Mouse (Mus musculus): ENCODE results near the gene Stard13. TPM values are rescaled to one million over a fixed set of nuclear protein-coding genes. Genes with fewer than 3 reads are reported as not detected.

The Stard13 gene
- polyA plus RNA-seq, 1 experiment from 2014 or later, result 19.1 TPM

DNA sequence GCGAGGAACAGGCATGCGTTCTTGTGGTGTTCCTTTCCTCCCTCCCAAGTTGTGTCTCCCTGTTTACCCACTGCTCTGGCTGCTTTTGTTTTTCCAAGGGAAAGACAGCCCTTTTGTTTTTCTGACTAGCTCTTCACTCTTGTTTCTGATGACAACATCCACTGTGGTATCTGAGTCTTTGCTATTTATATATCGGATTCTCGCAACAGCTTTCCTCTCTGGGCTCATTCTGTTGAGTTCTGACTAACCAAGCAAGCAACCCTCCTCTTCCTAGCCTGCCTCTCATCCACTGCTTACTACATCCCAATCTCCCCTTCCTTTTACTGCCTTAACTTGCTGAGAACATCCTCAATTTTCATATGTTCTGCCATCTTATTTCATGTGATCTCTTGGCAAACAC is 159.4 kb downstream of the Stard13 start:
- no peak overlapping the region for H3K9ac ChIP-seq (ENCODE audit: low read length)
- peaks cover 11% of the 10 kb centered on the region for H3K4me1 ChIP-seq (ENCODE audit: control insufficient read depth, insufficient read depth, low read length)
- H3K27ac ChIP-seq (ENCODE audit: low read length), result no peak overlapping the region
- H3K4me2 ChIP-seq (ENCODE audit: low read depth, low read length), result no peak overlapping the region
- H3K36me3 ChIP-seq (ENCODE audit: control insufficient read depth, insufficient read depth, low read length), result no peaks in the 10 kb centered on the region
- WGBS, result 73% methylated on average over 4 of the region's 4 CpGs
- no peak overlapping the region for H3K4me3 ChIP-seq (replicated peaks; ENCODE audit: low read length)
- no peak for ATAC-seq (ENCODE audit: insufficient read depth, low FRiP score)
- no peaks in the 10 kb centered on the region for H3K27me3 ChIP-seq (ENCODE audit: control insufficient read depth, insufficient read depth, low read length)
- H3K9me3 ChIP-seq (replicated peaks; ENCODE audit: control insufficient read depth, low read length), result 0 out of 2 replicates have a peak, but pooled peaks cover 5% of the 10 kb centered on the region

GRCm38 (mm10) chr5:151071430-151071829 is 162.2 kb downstream of the Stard13 start:
- H3K27ac ChIP-seq (ENCODE audit: low read length), result no peak overlapping the region
- 51% methylated on average over 6 of the region's 6 CpGs for WGBS

GRCm38 (mm10) chr5:151070896-151071295 is 162.7 kb downstream of the Stard13 start:
- 60% methylated on average over 6 of the region's 6 CpGs for WGBS
- no peak for ATAC-seq (ENCODE audit: insufficient read depth, low FRiP score)
- H3K27me3 ChIP-seq (ENCODE audit: control insufficient read depth, insufficient read depth, low read length), result no peaks in the 10 kb centered on the region
- H3K27ac ChIP-seq (ENCODE audit: low read length), result no peak overlapping the region
- 0 out of 2 replicates have a peak, but pooled peaks cover 5% of the 10 kb centered on the region for H3K9me3 ChIP-seq (replicated peaks; ENCODE audit: control insufficient read depth, low read length)
- no peak overlapping the region for H3K4me2 ChIP-seq (ENCODE audit: low read depth, low read length)
- H3K36me3 ChIP-seq (ENCODE audit: control insufficient read depth, insufficient read depth, low read length), result no peaks in the 10 kb centered on the region
- H3K9ac ChIP-seq (ENCODE audit: low read length), result no peak overlapping the region
- no peak overlapping the region for H3K4me3 ChIP-seq (replicated peaks; ENCODE audit: low read length)
- peaks cover 11% of the 10 kb centered on the region for H3K4me1 ChIP-seq (ENCODE audit: control insufficient read depth, insufficient read depth, low read length)

More at GRCm38 (mm10) chr5:151071430-151071829, 162.2 kb downstream of the Stard13 start:
- H3K4me1 ChIP-seq (ENCODE audit: control insufficient read depth, insufficient read depth, low read length), result peaks cover 11% of the 10 kb centered on the region
- no peak overlapping the region for H3K4me3 ChIP-seq (replicated peaks; ENCODE audit: low read length)
- ATAC-seq (ENCODE audit: insufficient read depth, low FRiP score), result no peak
- no peaks in the 10 kb centered on the region for H3K27me3 ChIP-seq (ENCODE audit: control insufficient read depth, insufficient read depth, low read length)
- H3K36me3 ChIP-seq (ENCODE audit: control insufficient read depth, insufficient read depth, low read length), result no peaks in the 10 kb centered on the region
- 0 out of 2 replicates have a peak, but pooled peaks cover 5% of the 10 kb centered on the region for H3K9me3 ChIP-seq (replicated peaks; ENCODE audit: control insufficient read depth, low read length)
- H3K9ac ChIP-seq (ENCODE audit: low read length), result no peak overlapping the region
- no peak overlapping the region for H3K4me2 ChIP-seq (ENCODE audit: low read depth, low read length)

DNA sequence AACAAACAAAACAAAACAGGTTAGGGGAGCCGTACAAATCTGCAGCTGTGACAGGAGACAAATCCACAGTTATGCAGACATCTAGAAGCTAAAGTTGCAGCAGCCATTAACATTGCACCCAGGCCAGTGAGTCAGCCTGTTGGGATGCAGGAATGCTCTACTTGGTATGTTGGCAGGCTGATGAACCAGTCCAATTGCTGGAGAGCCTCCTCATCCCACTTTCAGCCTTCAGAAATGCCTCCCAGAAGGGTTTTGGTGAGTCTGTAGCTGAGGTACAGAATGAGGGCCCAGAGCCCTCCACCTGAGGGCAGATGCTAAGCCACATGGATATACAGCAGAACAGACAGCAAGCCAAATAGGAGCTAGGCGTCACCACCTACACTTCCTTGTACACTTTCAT is 164.1 kb downstream of the Stard13 start:
- Histone ChIP-seq H3K27me3 (ENCODE audit: control insufficient read depth, insufficient read depth, low read length) (no peaks in the 10 kb centered on the region), H3K9ac (ENCODE audit: low read length) (no peak overlapping the region), H3K4me3 (replicated peaks; ENCODE audit: low read length) (no peak overlapping the region), H3K36me3 (ENCODE audit: control insufficient read depth, insufficient read depth, low read length) (no peaks in the 10 kb centered on the region), H3K27ac (ENCODE audit: low read length) (no peak overlapping the region), H3K9me3 (replicated peaks; ENCODE audit: control insufficient read depth, low read length) (no peaks in the 10 kb centered on the region), H3K4me2 (ENCODE audit: low read depth, low read length) (no peak overlapping the region), H3K4me1 (ENCODE audit: control insufficient read depth, insufficient read depth, low read length) (peaks cover 11% of the 10 kb centered on the region)
- ATAC-seq (ENCODE audit: insufficient read depth, low FRiP score), result no peak
- WGBS, result 72% methylated on average over 2 of the region's 2 CpGs

GRCm38 (mm10) chr5:151066016-151066415 is 167.6 kb downstream of the Stard13 start:
- 59% methylated on average over 5 of the region's 5 CpGs for WGBS
- H3K36me3 ChIP-seq (ENCODE audit: control insufficient read depth, insufficient read depth, low read length), result peaks cover 18% of the 10 kb centered on the region
- no peak for ATAC-seq (ENCODE audit: insufficient read depth, low FRiP score)

GRCm38 (mm10) chr5:151065228-151065627 is 168.4 kb downstream of the Stard13 start:
- Histone ChIP-seq H3K27ac (ENCODE audit: low read length) (no peak overlapping the region), H3K4me3 (replicated peaks; ENCODE audit: low read length) (no peak overlapping the region), H3K4me2 (ENCODE audit: low read depth, low read length) (no peak overlapping the region), H3K9ac (ENCODE audit: low read length) (no peak overlapping the region), H3K27me3 (ENCODE audit: control insufficient read depth, insufficient read depth, low read length) (no peaks in the 10 kb centered on the region), H3K9me3 (replicated peaks; ENCODE audit: control insufficient read depth, low read length) (peaks cover 10% of the 10 kb centered on the region), H3K36me3 (ENCODE audit: control insufficient read depth, insufficient read depth, low read length) (peaks cover 18% of the 10 kb centered on the region), H3K4me1 (ENCODE audit: control insufficient read depth, insufficient read depth, low read length) (peaks cover 8% of the 10 kb centered on the region)
- 50% methylated on average over 1 of the region's 1 CpGs for WGBS
- no peak for ATAC-seq (ENCODE audit: insufficient read depth, low FRiP score)

More at GRCm38 (mm10) chr5:151066016-151066415, 167.6 kb downstream of the Stard13 start:
- Histone ChIP-seq H3K4me2 (ENCODE audit: low read depth, low read length) (no peak overlapping the region), H3K9ac (ENCODE audit: low read length) (no peak overlapping the region), H3K27me3 (ENCODE audit: control insufficient read depth, insufficient read depth, low read length) (no peaks in the 10 kb centered on the region), H3K27ac (ENCODE audit: low read length) (no peak overlapping the region; the same call in 1 of the 2 replicates), H3K9me3 (replicated peaks; ENCODE audit: control insufficient read depth, low read length) (peaks cover 10% of the 10 kb centered on the region), H3K4me3 (replicated peaks; ENCODE audit: low read length) (no peak overlapping the region), H3K4me1 (ENCODE audit: control insufficient read depth, insufficient read depth, low read length) (peaks cover 11% of the 10 kb centered on the region)

DNA sequence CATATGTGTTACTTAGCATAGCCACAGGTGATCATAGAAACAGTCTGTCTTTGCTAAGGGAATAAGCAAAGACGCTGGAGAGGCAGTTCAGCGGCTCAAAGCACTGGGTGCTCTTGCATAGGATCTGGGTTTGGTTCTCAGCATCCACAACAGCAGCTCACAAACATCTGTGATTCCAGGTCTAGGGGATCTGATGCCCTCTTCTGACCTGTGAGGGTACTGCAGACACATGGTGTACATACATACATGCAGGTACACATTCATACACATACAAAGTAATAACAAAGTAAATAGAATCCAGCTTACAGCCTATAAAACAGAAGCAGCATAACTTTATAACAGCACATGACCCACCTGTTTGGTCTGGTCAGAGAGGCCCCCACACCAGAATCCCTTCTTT is 171.7 kb downstream of the Stard13 start:
- WGBS, result 85% methylated on average over 2 of the region's 2 CpGs
- no peak for ATAC-seq (ENCODE audit: insufficient read depth, low FRiP score)
- peak overlapping the region; percentile 10; the same call in 1 of the 2 replicates for H3K27ac ChIP-seq (ENCODE audit: low read length)

DNA sequence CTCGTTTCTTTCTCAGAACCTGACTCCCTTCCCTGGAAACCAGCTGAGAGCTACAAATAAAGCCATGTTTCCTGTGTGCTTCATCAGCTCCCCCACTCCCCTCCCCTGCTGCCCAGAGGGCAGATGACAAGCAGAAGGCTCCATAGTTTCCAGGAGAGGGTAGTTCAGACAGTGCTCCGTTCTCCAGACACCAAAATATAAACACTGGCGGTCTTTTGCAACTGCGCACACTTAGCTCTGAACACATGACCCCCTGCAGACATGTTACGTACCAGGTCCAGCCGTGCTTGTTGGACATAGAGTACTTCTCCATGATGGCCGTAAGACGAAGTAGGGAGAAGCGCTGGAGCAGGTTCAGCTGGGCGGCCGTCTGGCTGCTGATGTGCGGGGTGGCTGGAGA is 173.2 kb downstream of the Stard13 start:
- Histone ChIP-seq H3K9ac (ENCODE audit: low read length) (0 out of 2 replicates have a peak overlapping the region, but pooled peaks have one; percentile 2), H3K36me3 (ENCODE audit: control insufficient read depth, insufficient read depth, low read length) (peaks cover 22% of the 10 kb centered on the region), H3K4me1 (ENCODE audit: control insufficient read depth, insufficient read depth, low read length) (peaks cover 16% of the 10 kb centered on the region), H3K27me3 (ENCODE audit: control insufficient read depth, insufficient read depth, low read length) (no peaks in the 10 kb centered on the region), H3K4me2 (ENCODE audit: low read depth, low read length) (no peak overlapping the region), H3K4me3 (replicated peaks; ENCODE audit: low read length) (no peak overlapping the region), H3K27ac (ENCODE audit: low read length) (peak overlapping the region; percentile 63; the same call in 1 of the 2 replicates), H3K9me3 (replicated peaks; ENCODE audit: control insufficient read depth, low read length) (peaks cover 10% of the 10 kb centered on the region)
- WGBS, result 46% methylated on average over 12 of the region's 12 CpGs
- 0 out of 2 replicates have a peak, but pooled peaks have one; percentile 28 for ATAC-seq (ENCODE audit: insufficient read depth, low FRiP score)

More for the DNA sequence above, 171.7 kb downstream of the Stard13 start:
- no peak overlapping the region for H3K9ac ChIP-seq (ENCODE audit: low read length)
- H3K4me1 ChIP-seq (ENCODE audit: control insufficient read depth, insufficient read depth, low read length), result peaks cover 4% of the 10 kb centered on the region; the same call in 1 of the 2 replicates
- no peak overlapping the region for H3K4me3 ChIP-seq (replicated peaks; ENCODE audit: low read length)
- no peak overlapping the region for H3K4me2 ChIP-seq (ENCODE audit: low read depth, low read length)
- H3K36me3 ChIP-seq (ENCODE audit: control insufficient read depth, insufficient read depth, low read length), result peaks cover 18% of the 10 kb centered on the region
- H3K27me3 ChIP-seq (ENCODE audit: control insufficient read depth, insufficient read depth, low read length), result no peaks in the 10 kb centered on the region
- H3K9me3 ChIP-seq (replicated peaks; ENCODE audit: control insufficient read depth, low read length), result peaks cover 10% of the 10 kb centered on the region

GRCm38 (mm10) chr5:151059772-151060171 is 173.9 kb downstream of the Stard13 start:
- 58% methylated on average over 5 of the region's 5 CpGs for WGBS
- no peak overlapping the region for H3K4me3 ChIP-seq (replicated peaks; ENCODE audit: low read length)
- no peaks in the 10 kb centered on the region for H3K27me3 ChIP-seq (ENCODE audit: control insufficient read depth, insufficient read depth, low read length)
- ATAC-seq (ENCODE audit: insufficient read depth, low FRiP score), result no peak
- H3K36me3 ChIP-seq (ENCODE audit: control insufficient read depth, insufficient read depth, low read length), result peaks cover 22% of the 10 kb centered on the region
- H3K9me3 ChIP-seq (replicated peaks; ENCODE audit: control insufficient read depth, low read length), result peaks cover 10% of the 10 kb centered on the region
- no peak overlapping the region for H3K27ac ChIP-seq (ENCODE audit: low read length)
- no peak overlapping the region for H3K4me2 ChIP-seq (ENCODE audit: low read depth, low read length)
- H3K9ac ChIP-seq (ENCODE audit: low read length), result no peak overlapping the region
- peaks cover 17% of the 10 kb centered on the region for H3K4me1 ChIP-seq (ENCODE audit: control insufficient read depth, insufficient read depth, low read length)
